Mouse (Mus musculus) forebrain, embryonic 11.5 days (tissue): ENCODE results near the gene Etfb. TPM values are rescaled to one million over a fixed set of nuclear protein-coding genes. Genes with fewer than 3 reads are reported as not detected.
"Not testable (repeated sequence)": the region's sequence is repeated elsewhere in the genome, so short reads cannot be mapped to it uniquely, and the experiment has no call there.

Source experiments
- ATAC-seq: fragments of 200-750 bp; cut with Nextera tagmentation; replicated peaks from 2 replicates; pipeline ENCODE4 v1.8.0; 2017; ENCODE audit warnings: moderate TSS enrichment; ENCODE audit not compliant: low FRiP score
- DNase-seq: peaks from one replicate; pipeline ENCODE4 v3.0.0-alpha.2; 2017; ENCODE audit warnings: low spot score
- H3K27ac ChIP-seq: fragments of 300-500 bp; sonication (generic); 2 replicates; pipeline ENCODE4 v1.5.1; 2014; ENCODE audit warnings: low read depth, low read length
- H3K27me3 ChIP-seq: fragments of 300-500 bp; sonication (generic); 2 replicates; pipeline ENCODE4 v1.6.1; 2014; ENCODE audit warnings: mild to moderate bottlenecking, low read length, mixed read lengths; ENCODE audit not compliant: control insufficient read depth, insufficient read depth
- H3K36me3 ChIP-seq: fragments of 300-500 bp; sonication (generic); 2 replicates; pipeline ENCODE4 v1.6.1; 2014; ENCODE audit warnings: mild to moderate bottlenecking, low read length, moderate library complexity, mixed read lengths; ENCODE audit not compliant: control insufficient read depth, insufficient read depth
- H3K4me1 ChIP-seq: fragments of 300-500 bp; sonication (generic); replicated peaks from 2 replicates; pipeline ENCODE4 v1.6.1; 2014; ENCODE audit warnings: low read length, mixed read lengths; ENCODE audit not compliant: control insufficient read depth, insufficient read depth
- H3K4me2 ChIP-seq: fragments of 300-500 bp; sonication (generic); 2 replicates; pipeline ENCODE4 v1.6.1; 2014; ENCODE audit warnings: low read depth, mild to moderate bottlenecking, low read length, moderate library complexity, mixed read lengths; ENCODE audit not compliant: severe bottlenecking
- H3K4me3 ChIP-seq: fragments of 300-500 bp; sonication (generic); 2 replicates; pipeline ENCODE4 v1.5.1; 2014; ENCODE audit warnings: low read depth, low read length
- H3K9ac ChIP-seq: fragments of 300-500 bp; sonication (generic); 2 replicates; pipeline ENCODE4 v1.6.1; 2014; ENCODE audit warnings: low read length
- H3K9me3 ChIP-seq: fragments of 300-500 bp; sonication (generic); 2 replicates; pipeline ENCODE4 v1.6.1; 2016; ENCODE audit warnings: low read length, mixed read lengths; ENCODE audit not compliant: control insufficient read depth
- WGBS: fragments of 180-500 bp; shearing (Covaris S2); extraction: QIAGEN DNeasy Blood & Tissue Kit; methylation state at CpG from one replicate; pipeline ENCODE4 v1.1.7; 2014; 5-methylcytosine and 5-hydroxymethylcytosine counted together
- polyA plus RNA-seq: library from polyadenylated mRNA; unstranded; fragments of >200 nt; fragmentation: Nextera tagmentation; extraction: Ambion mirVana; gene quantifications from 2 replicates; pipeline ENCODE4 v1.2.1, GENCODE M21; 2014

Gene Etfb
- polyA plus RNA-seq: 193 and 201 TPM in 2 replicates

DNA sequence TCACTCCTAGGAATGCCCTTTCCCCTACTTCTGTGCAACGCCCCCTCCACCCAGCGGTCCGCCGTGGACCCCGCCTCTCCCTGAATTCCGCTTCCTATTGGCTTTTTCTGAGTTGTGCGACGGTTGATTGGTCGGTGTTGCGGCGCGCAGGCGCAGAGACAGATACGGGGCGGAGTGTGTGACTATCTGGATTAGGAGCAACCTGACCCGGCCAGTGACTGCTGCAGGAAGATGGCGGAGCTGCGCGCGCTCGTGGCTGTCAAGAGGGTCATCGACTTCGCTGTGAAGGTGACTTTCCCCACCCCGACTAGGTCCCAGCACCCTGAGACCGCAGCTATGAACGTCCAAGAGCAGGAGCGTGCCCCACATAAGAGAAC is at the start of gene Etfb, which contains the start of gene Gm45233:
Gene Etfb, plus strand, starts transcription at position 167 of the 377 bp plus-strand sequence.
Gene Gm45233, plus strand, starts transcription at position 212 of the 377 bp plus-strand sequence.
- DNase-seq: peak; percentile 95
- ATAC-seq: peak; percentile 98
- H3K9me3 ChIP-seq: no peaks in the 10 kb centered on the region
- H3K36me3 ChIP-seq: no peaks in the 10 kb centered on the region
- WGBS: under 1% methylated on average over 27 of the region's 27 CpGs
- peaks cover 7% of the 10 kb centered on the region; the same call in 1 of the 2 replicates for H3K4me1 ChIP-seq
- peak within 1 kb of the TSS; percentile 52 for H3K4me3 ChIP-seq
- H3K4me2 ChIP-seq: peak within 1 kb of the TSS; percentile 81
- H3K27me3 ChIP-seq: no peaks in the 10 kb centered on the region
- peak within 1 kb of the TSS; percentile 55 for H3K27ac ChIP-seq
- peak within 1 kb of the TSS; percentile 63 for H3K9ac ChIP-seq

DNA sequence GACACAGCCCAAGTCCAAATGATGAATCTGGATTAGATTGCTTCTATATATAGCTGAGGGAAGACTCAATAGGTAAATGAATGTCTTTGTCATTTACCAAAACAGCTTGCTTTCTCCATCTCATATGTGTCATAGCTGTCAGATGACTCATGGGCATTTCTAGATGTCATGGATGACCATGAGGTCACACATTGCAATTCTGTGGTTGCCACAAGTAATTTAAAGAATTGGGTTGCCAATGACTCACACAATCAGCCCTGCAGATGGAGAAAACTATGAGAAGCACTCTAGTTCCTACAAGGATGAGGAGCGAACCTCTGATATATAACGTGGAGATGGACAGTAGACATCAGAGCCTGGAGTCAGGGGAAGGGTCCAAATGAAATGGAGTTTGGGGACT is 44.4 kb upstream of the Etfb start:
- H3K9me3 ChIP-seq: no peaks in the 10 kb centered on the region
- no peaks in the 10 kb centered on the region for H3K27me3 ChIP-seq
- 81% methylated on average over 2 of the region's 2 CpGs for WGBS
- no peak overlapping the region for H3K27ac ChIP-seq
- H3K4me1 ChIP-seq: no peaks in the 10 kb centered on the region
- no peaks in the 10 kb centered on the region for H3K36me3 ChIP-seq
- ATAC-seq (no peak), DNase-seq (no peak)
- no peak overlapping the region for H3K4me3 ChIP-seq
- no peak overlapping the region for H3K4me2 ChIP-seq
- H3K9ac ChIP-seq: no peak overlapping the region

DNA sequence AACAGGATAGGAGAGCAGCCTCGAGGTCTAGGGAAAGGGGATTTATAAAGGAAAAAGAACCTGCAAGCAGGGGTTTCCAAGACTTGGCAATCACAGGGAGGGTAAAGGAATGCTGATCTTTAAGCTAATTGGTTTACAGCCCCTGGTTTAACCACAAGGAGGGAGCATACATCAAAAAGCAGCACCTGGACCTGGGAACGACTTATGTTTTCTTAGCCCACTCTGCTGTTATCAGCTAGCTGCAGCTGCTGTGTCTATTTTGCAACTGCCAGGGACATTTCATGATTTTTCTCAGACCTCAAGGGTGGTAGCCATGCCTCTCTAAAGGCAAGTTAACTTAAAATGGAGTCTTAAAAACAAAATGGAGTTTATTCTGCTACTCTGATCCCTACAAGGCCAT is 41.2 kb upstream of the Etfb start:
- WGBS: 52% methylated on average over 2 of the region's 2 CpGs
- Histone ChIP-seq H3K9ac (no peak overlapping the region), H3K27me3 (no peaks in the 10 kb centered on the region), H3K4me2 (no peak overlapping the region), H3K27ac (no peak overlapping the region), H3K4me3 (no peak overlapping the region), H3K9me3 (no peaks in the 10 kb centered on the region), H3K36me3 (no peaks in the 10 kb centered on the region), H3K4me1 (no peaks in the 10 kb centered on the region)
- ATAC-seq (no peak), DNase-seq (no peak)

DNA sequence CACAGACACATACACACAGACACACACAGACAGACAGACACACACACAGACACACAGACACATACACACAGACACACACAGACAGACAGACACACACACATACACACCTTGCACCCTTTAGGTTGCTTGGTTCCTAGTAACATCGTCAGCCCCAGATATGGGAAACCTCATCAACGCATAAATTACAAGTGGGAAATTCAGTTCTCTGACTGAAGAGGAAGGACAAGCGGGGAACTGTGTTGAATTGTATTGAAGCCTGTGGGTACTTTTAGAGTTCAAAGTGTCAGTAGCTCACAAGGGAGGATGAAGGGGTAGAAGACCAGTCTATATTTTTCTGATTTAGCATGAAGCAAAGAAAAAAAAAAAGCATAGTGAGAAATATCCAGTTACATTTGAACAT is 36.3 kb upstream of the Etfb start:
- no peak for ATAC-seq

DNA sequence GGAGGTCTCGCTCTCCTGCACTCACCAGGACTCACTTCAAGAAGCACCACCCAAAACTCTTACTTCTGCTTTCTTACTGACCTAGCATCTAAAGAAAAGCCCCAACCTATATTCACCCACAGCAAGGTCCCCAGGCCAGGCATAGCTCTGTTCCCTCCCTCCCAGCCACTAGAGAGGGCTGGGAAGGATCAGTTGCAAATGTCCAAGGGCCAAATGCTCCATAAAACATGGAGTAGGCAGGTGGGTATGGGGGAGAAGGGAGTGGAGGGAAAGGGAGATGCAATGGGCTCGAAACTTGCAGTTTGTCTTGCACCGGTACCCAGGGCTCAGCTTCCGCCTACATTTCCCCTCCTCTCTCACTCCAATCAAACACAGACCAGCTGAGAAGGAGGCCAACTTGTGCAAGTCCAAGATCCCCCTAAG is 35.7 kb upstream of the Etfb start, which contains the start of gene Siglecg:
Gene Siglecg, plus strand, starts transcription at position 74 of the 423 bp plus-strand sequence.
- Histone ChIP-seq H3K36me3 (no peaks in the 10 kb centered on the region), H3K9me3 (no peaks in the 10 kb centered on the region), H3K27ac (no peak within 1 kb of the TSS), H3K4me3 (no peak within 1 kb of the TSS), H3K27me3 (no peaks in the 10 kb centered on the region), H3K9ac (no peak within 1 kb of the TSS), H3K4me1 (no peaks in the 10 kb centered on the region), H3K4me2 (no peak within 1 kb of the TSS)
- DNase-seq (no peak), ATAC-seq (no peak)
- WGBS: 91% methylated on average over 4 of the region's 4 CpGs

More for the DNA sequence above, 36.3 kb upstream of the Etfb start:
- no peak overlapping the region for H3K4me2 ChIP-seq
- no peaks in the 10 kb centered on the region for H3K9me3 ChIP-seq
- H3K27me3 ChIP-seq: no peaks in the 10 kb centered on the region
- no peak overlapping the region for H3K9ac ChIP-seq
- H3K4me3 ChIP-seq: no peak overlapping the region
- DNase-seq: no peak
- 74% methylated on average over 3 of the region's 3 CpGs for WGBS
- no peaks in the 10 kb centered on the region for H3K4me1 ChIP-seq
- H3K27ac ChIP-seq: no peak overlapping the region
- no peaks in the 10 kb centered on the region for H3K36me3 ChIP-seq

DNA sequence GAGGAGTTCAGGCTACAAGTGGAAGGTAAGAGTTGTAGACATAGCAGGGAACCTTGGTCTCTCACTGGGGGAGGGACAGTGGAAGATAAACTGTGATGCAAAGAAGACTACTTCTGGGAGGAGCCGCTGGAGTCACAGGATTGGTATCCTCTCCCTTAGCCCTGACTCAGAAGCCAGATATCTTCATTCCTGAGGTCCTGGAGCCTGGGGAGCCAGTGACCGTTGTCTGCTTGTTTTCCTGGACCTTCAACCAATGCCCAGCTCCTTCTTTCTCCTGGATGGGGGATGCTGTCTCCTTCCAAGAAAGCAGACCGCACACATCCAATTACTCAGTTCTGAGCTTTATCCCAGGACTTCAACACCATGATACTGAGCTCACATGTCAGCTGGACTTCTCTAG is 34.8 kb upstream of the Etfb start:
- DNase-seq (no peak), ATAC-seq (no peak)
- H3K27ac ChIP-seq: no peak overlapping the region
- H3K4me3 ChIP-seq: no peak overlapping the region
- H3K4me2 ChIP-seq: no peak overlapping the region
- no peaks in the 10 kb centered on the region for H3K36me3 ChIP-seq
- WGBS: 92% methylated on average over 3 of the region's 3 CpGs
- no peaks in the 10 kb centered on the region for H3K9me3 ChIP-seq
- no peaks in the 10 kb centered on the region for H3K4me1 ChIP-seq
- H3K9ac ChIP-seq: no peak overlapping the region
- H3K27me3 ChIP-seq: no peaks in the 10 kb centered on the region

DNA sequence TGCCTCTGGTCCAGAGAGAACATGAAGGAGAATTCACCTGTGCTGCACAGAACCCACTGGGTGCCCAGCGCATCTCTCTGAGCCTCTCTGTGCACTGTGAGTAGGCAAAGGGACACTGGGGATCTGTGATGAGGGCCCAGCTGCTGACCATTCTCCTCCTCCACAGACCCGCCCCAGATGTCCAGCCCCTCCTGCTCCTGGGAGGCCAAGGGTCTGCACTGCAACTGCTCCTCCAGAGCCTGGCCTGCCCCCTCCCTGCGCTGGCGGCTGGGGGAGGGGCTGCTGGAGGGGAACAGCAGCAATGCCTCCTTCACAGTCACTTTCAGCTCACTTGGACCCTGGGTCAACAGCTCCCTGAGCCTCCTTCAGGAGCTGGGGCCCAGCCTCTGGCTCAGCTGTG is 32.2 kb upstream of the Etfb start:
- not testable (repeated sequence) for H3K9ac ChIP-seq, DNase-seq, H3K4me1 ChIP-seq, H3K27ac ChIP-seq, H3K4me2 ChIP-seq, H3K27me3 ChIP-seq, H3K4me3 ChIP-seq, ATAC-seq, H3K36me3 ChIP-seq, H3K9me3 ChIP-seq
- WGBS: 25% methylated on average over 4 of the region's 4 CpGs

DNA sequence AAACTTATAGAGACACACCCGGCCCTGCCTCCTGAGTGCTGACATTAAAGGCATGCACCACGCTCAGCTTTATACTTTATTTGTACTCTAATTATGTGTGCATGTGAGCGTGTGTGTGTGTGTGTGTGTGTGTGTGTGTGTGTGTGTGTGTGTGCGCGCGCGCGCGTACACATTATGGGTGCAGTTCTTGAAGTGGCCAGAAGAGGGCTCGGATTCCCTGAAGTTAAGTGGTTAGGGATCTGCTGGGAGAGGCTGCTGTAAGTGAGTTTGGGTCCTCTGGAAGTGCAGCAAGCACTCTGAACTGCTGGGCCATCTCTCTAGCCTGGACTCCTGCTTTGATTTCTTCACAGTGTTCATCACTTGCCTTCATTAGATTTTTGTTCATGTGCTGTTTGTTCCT is 26.6 kb upstream of the Etfb start:
- H3K9ac ChIP-seq: no peak overlapping the region
- no peak overlapping the region for H3K27ac ChIP-seq
- no peak overlapping the region for H3K4me2 ChIP-seq
- 85% methylated on average over 10 of the region's 10 CpGs for WGBS
- H3K9me3 ChIP-seq: no peaks in the 10 kb centered on the region; the same call in 1 of the 2 replicates
- no peaks in the 10 kb centered on the region for H3K4me1 ChIP-seq
- H3K4me3 ChIP-seq: no peak overlapping the region
- no peak for ATAC-seq
- DNase-seq: no peak
- H3K36me3 ChIP-seq: no peaks in the 10 kb centered on the region
- H3K27me3 ChIP-seq: no peaks in the 10 kb centered on the region

DNA sequence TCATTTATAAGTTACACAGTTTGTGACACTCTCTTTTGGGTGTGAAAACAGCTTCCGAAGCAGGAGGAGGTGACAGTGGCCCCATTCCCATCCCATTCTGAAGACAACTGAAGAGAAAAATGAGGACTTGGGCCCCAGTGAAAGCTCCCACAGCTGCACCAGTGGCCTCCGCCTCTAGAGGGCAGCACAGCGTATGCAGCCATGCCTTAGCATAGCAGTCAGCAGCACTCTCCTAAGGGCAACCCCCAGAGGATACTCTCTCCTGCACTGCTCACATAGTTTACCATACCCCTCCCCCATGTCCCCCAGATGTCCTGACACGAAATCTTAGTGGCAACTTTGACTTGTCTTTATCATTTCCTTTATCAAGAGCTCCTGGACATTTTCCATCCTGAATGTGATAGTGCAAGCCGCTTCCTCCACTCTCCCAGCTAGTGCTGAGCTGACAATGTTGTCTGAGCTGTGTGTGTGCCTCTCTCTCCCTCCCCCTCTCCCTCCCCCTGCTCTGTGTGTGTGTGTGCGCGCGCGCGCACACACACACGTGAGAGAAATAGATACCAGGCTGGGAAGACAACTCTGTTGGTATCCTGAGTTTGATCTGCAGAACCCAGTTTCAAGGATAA is 20.8 kb upstream of the Etfb start:
- no peaks in the 10 kb centered on the region for H3K27me3 ChIP-seq
- 14% methylated on average over 11 of the region's 11 CpGs for WGBS
- H3K4me1 ChIP-seq: no peaks in the 10 kb centered on the region
- no peaks in the 10 kb centered on the region for H3K36me3 ChIP-seq
- H3K27ac ChIP-seq: no peak overlapping the region
- no peaks in the 10 kb centered on the region; the same call in 1 of the 2 replicates for H3K9me3 ChIP-seq
- DNase-seq: peak; percentile 92
- no peak overlapping the region for H3K4me3 ChIP-seq
- no peak overlapping the region for H3K9ac ChIP-seq
- peak; percentile 93 for ATAC-seq
- H3K4me2 ChIP-seq: 0 out of 2 replicates have a peak overlapping the region, but pooled peaks have one; percentile 2
